Mouse (Mus musculus) CD4-positive, CD25-positive, alpha-beta regulatory T cell, adult 9 weeks (primary cell): ENCODE data around the gene Havcr1. TPM values are rescaled to one million over a fixed set of nuclear protein-coding genes. Genes with fewer than 3 reads are reported as not detected.

ENCODE experiments used
- polyA plus RNA-seq: library from polyadenylated mRNA; unstranded; fragments of 100-300 nt; shearing (Covaris generic); gene quantifications from one replicate; pipeline ENCODE4 v1.2.1, GENCODE M21; 2017

Havcr1 gene
- polyA plus RNA-seq: not detected

DNA sequence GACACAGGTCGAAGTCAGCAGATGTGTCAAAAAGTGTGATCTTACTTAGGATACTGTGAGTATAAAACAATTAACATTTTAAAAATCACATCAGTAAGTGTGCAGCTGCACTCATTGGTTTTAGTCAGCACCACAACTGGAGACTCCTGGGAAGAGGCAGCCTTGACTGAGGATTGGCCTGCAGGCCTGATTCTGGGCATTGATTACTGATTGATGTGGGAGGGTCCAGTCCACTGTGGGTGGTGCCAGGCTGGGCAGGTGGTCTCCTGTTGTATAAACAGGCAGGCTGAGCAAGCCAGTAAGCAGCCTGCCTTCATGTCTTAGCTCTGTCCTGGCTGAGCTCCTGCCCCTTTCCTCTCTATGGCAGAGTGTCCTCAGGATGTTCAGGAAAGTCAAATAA is at the start of gene Havcr1:
Gene Havcr1 (plus strand): TSS at position 5 of the 400 bp plus-strand sequence.

DNA sequence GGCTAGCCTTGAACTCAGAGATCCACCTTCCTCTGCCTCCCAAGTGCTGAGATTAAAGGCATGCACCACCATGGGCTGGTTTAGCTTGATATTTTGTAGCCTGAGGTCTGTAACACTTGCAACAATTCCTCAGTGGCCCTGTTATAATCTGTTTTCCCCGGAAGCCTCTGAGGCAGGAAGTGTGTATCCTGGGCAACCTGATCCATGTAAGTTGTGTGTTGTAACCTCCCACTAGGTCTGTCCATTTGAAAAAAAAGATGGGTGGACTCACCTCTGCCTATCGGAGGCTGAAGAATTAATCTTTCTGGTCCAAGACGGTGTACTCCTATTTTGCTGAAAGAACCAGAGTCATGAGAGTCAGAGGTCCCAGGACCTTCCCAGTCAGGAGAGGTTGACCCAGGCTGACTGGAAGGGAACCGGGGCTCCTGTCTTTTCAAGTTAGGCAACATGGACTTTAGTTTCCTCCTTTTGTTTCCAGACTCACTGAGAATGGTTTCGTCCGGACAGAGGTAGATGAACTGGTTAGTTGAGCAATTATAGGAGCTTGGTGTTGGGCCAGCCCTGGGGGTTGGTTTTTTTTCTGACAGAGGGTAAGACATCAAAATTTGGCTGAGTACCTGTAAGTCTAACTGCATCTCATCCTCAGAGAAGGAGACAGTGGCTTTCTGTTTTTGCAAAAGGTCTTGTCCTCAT is 28.1 kb upstream of the Havcr1 start, which contains the start of gene Timd2:
Gene Timd2 (minus strand): TSS at position 398 of the 693 bp plus-strand sequence.

DNA sequence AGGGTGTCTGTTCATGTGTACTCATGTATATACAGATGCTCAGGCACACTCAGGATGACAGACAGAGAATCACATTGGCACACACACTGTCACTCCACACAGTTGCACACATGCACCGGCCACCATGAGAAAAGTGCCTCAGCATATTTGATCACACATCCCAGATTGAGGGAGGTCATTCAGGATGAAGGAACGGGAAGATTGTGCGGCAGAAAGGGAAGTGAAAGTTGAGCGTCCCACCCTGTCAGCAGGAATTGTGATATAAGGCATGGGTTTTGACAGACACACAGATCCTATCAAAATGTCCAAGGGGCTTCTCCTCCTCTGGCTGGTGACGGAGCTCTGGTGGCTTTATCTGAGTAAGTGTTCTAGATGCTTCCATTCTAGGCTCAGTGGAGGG is 75.6 kb downstream of the Havcr1 start, which contains the start of gene Timd4:
Gene Timd4 (plus strand): TSS at position 290 of the 400 bp plus-strand sequence.

Other genes starting within 250 kb of the Havcr1 start
- not detected for gene Gm12169, start 210.9 kb upstream of the Havcr1 start, polyA plus RNA-seq
- not detected for gene BC053393, start 163.5 kb upstream of the Havcr1 start, polyA plus RNA-seq
- not detected for gene Dppa1, start 105.8 kb upstream of the Havcr1 start, polyA plus RNA-seq
- gene Timd2, start 28.0 kb upstream of the Havcr1 start, polyA plus RNA-seq: not detected
- gene Timd4, start 75.7 kb downstream of the Havcr1 start, polyA plus RNA-seq: 0.50 TPM